Mouse (Mus musculus) bone marrow macrophage, adult 2 months (primary cell): Measurements from ENCODE around the gene Cd40lg. TPM values are rescaled to one million over a fixed set of nuclear protein-coding genes. Genes with fewer than 3 reads are reported as not detected.

ENCODE experiments used
- H3K27ac ChIP-seq: 2 replicates; pipeline ENCODE4 v1.5.1; 2012; ENCODE audit warnings: low read depth, low read length; ENCODE audit not compliant: insufficient read depth
- H3K4me1 ChIP-seq: 2 replicates; pipeline ENCODE4 v1.6.1; 2012; ENCODE audit warnings: low read length; ENCODE audit not compliant: control insufficient read depth, insufficient read depth
- H3K4me3 ChIP-seq: 2 replicates; pipeline ENCODE4 v1.5.1; 2012; ENCODE audit warnings: mild to moderate bottlenecking, low read length, moderate library complexity; ENCODE audit not compliant: insufficient read depth
- CTCF ChIP-seq: IDR thresholded peaks from 2 replicates; pipeline ENCODE4 v1.5.1; 2012; ENCODE audit warnings: low read depth, mild to moderate bottlenecking, low read length, moderate library complexity
- POLR2A ChIP-seq: IDR thresholded peaks from 2 replicates; pipeline ENCODE4 v1.6.1; 2012; ENCODE audit warnings: mild to moderate bottlenecking, low read depth, low read length, borderline replicate concordance
- polyA plus RNA-seq: library from polyadenylated mRNA; stranded (reverse); fragments of >200 nt; gene quantifications from 2 replicates; pipeline ENCODE4 v1.2.4, GENCODE M21; 2012; ENCODE audit not compliant: missing spikeins, insufficient read depth, insufficient read length

Gene Cd40lg
- polyA plus RNA-seq, 1 experiment, result not detected

DNA sequence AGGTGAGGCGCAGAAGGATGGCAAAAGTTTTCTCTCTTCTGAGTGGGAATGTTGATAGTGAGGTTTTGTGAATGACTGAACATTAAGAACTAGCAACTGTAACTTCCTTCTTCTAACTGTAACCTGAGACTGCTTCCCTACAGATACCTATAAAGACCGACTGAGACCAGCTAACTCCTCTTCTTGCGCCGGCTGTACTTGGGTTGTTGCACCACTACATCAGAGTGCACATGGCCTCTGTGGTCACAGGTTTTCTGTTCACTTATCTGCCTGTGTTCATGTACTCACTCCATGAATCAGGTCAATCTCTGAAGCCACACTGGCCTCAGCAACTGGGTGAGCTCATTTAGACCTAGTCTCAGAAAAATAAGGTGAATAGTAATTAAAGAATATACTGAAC is 51.6 kb downstream of the Cd40lg start:
- no peaks in the 10 kb centered on the region for H3K4me1 ChIP-seq
- no peak overlapping the region for H3K4me3 ChIP-seq
- no peak overlapping the region for H3K27ac ChIP-seq
- TF ChIP-seq POLR2A (no peak), CTCF (no peak)

Other genes with a start within 250 kb of the Cd40lg start
- gene Brs3, start 169.1 kb upstream of the Cd40lg start, polyA plus RNA-seq, result not detected in 2 replicates
- 28.1 and 30.2 TPM in 2 replicates for gene Htatsf1, start 158.6 kb upstream of the Cd40lg start, polyA plus RNA-seq
- gene Vgll1, start 124.0 kb upstream of the Cd40lg start, polyA plus RNA-seq, result not detected in 2 replicates
- gene Arhgef6, start 126.6 kb downstream of the Cd40lg start, polyA plus RNA-seq, result 210 and 233 TPM in 2 replicates
- gene Rbmx, start 180.9 kb downstream of the Cd40lg start, polyA plus RNA-seq, result 22.9 and 24.8 TPM in 2 replicates
- not detected in 2 replicates for gene Gm364, start 197.0 kb downstream of the Cd40lg start, polyA plus RNA-seq